Mouse (Mus musculus) adrenal gland, postnatal 36 days (tissue): Measurements from ENCODE around the gene Arhgap23. TPM values are rescaled to one million over a fixed set of nuclear protein-coding genes. Genes with fewer than 3 reads are reported as not detected.

ENCODE experiments used
- total RNA-seq, 2 experiments: library from RNA; stranded (reverse); gene quantifications; 2 replicates each; pipeline ENCODE4 v1.2.3; 2021

The Arhgap23 gene
- total RNA-seq, 2 experiments from 2014 or later, result 28.6 to 37.3 TPM

Other genes with a start within 250 kb of the Arhgap23 start
- 100 to 1,000 TPM; 112 to 138 TPM for gene Kpnb1, start 227.7 kb upstream of the Arhgap23 start, total RNA-seq
- gene Npepps, start 134.9 kb upstream of the Arhgap23 start, total RNA-seq, result 10 to 100 TPM; 81.8 to 86.1 TPM
- gene Mrpl45, start 99.8 kb upstream of the Arhgap23 start, total RNA-seq, result 10 to 100 TPM; 31.5 to 32.3 TPM
- gene Gpr179, start 63.5 kb upstream of the Arhgap23 start, total RNA-seq, result 1 to 10 TPM in 1 of 2 experiments, under 1 TPM in 1; 0.93 to 1.2 TPM
- gene Socs7, start 53.0 kb upstream of the Arhgap23 start, total RNA-seq, result 10 to 100 TPM; 20.6 to 22.1 TPM
- under 1 TPM in 1 of 2 experiments, not detected in 1; 0.33 TPM for gene 4933428G20Rik, start 84.8 kb downstream of the Arhgap23 start, total RNA-seq
- 10 to 100 TPM in 1 of 2 experiments, 1 to 10 TPM in 1; 6.8 to 14.5 TPM for gene Srcin1, start 160.7 kb downstream of the Arhgap23 start, total RNA-seq
- gene Epop, start 214.2 kb downstream of the Arhgap23 start, total RNA-seq, result 1 to 10 TPM; 4.9 to 5.8 TPM
- 10 to 100 TPM; 38.6 to 41.5 TPM for gene Mllt6, start 247.9 kb downstream of the Arhgap23 start, total RNA-seq